Mouse (Mus musculus): ENCODE results near the gene Arid3a. TPM values are rescaled to one million over a fixed set of nuclear protein-coding genes. Genes with fewer than 3 reads are reported as not detected.

Gene Arid3a
- total RNA-seq, 2 experiments from 2014 or later: 8.8 to 14.7 TPM

Other genes with a start within 250 kb of the Arid3a start
Only the 30 nearest of the 35 such genes appear.
- not detected in 2 replicates for gene Hcn2, start 210.4 kb upstream of the Arid3a start, total RNA-seq (2015; ENCODE audit: low replicate concordance)
- gene Hcn2, start 210.4 kb upstream of the Arid3a start, total RNA-seq (2017; ENCODE audit: low replicate concordance): not detected in 2 replicates
- gene Polrmt, start 180.5 kb upstream of the Arid3a start, total RNA-seq (2015; ENCODE audit: low replicate concordance): 3.6 and 4.8 TPM in 2 replicates
- gene Polrmt, start 180.5 kb upstream of the Arid3a start, total RNA-seq (2017; ENCODE audit: low replicate concordance): 1.1 and 5.0 TPM in 2 replicates
- not detected in 2 replicates for gene Fgf22, start 172.0 kb upstream of the Arid3a start, total RNA-seq (2015; ENCODE audit: low replicate concordance)
- 0.26 TPM in 1 of 2 replicates, not detected in the other for gene Fgf22, start 172.0 kb upstream of the Arid3a start, total RNA-seq (2017; ENCODE audit: low replicate concordance)
- 11.3 and 12.1 TPM in 2 replicates for gene Rnf126, start 160.1 kb upstream of the Arid3a start, total RNA-seq (2015; ENCODE audit: low replicate concordance)
- gene Rnf126, start 160.1 kb upstream of the Arid3a start, total RNA-seq (2017; ENCODE audit: low replicate concordance): 2.6 and 10.7 TPM in 2 replicates
- 1.7 and 5.8 TPM in 2 replicates for gene Fstl3, start 149.8 kb upstream of the Arid3a start, total RNA-seq (2015; ENCODE audit: low replicate concordance)
- not detected in 2 replicates for gene Fstl3, start 149.8 kb upstream of the Arid3a start, total RNA-seq (2017; ENCODE audit: low replicate concordance)
- 30.5 and 45.0 TPM in 2 replicates for gene Prss57, start 136.1 kb upstream of the Arid3a start, total RNA-seq (2015; ENCODE audit: low replicate concordance)
- 6.8 and 14.3 TPM in 2 replicates for gene Prss57, start 136.1 kb upstream of the Arid3a start, total RNA-seq (2017; ENCODE audit: low replicate concordance)
- gene Palm, start 133.5 kb upstream of the Arid3a start, total RNA-seq (2015; ENCODE audit: low replicate concordance): 9.4 and 12.5 TPM in 2 replicates
- gene Palm, start 133.5 kb upstream of the Arid3a start, total RNA-seq (2017; ENCODE audit: low replicate concordance): 4.5 and 10.0 TPM in 2 replicates
- not detected in 2 replicates for gene Misp, start 106.1 kb upstream of the Arid3a start, total RNA-seq (2015; ENCODE audit: low replicate concordance)
- gene Misp, start 106.1 kb upstream of the Arid3a start, total RNA-seq (2017; ENCODE audit: low replicate concordance): not detected in 2 replicates
- 45.2 and 66.7 TPM in 2 replicates for gene Ptbp1, start 72.6 kb upstream of the Arid3a start, total RNA-seq (2015; ENCODE audit: low replicate concordance)
- 38.2 and 53.2 TPM in 2 replicates for gene Ptbp1, start 72.6 kb upstream of the Arid3a start, total RNA-seq (2017; ENCODE audit: low replicate concordance)
- gene Prtn3, start 52.6 kb upstream of the Arid3a start, total RNA-seq (2015; ENCODE audit: low replicate concordance): 420 and 449 TPM in 2 replicates
- 114 and 118 TPM in 2 replicates for gene Prtn3, start 52.6 kb upstream of the Arid3a start, total RNA-seq (2017; ENCODE audit: low replicate concordance)
- 2.1 and 3.1 TPM in 2 replicates for gene Plppr3, start 52.4 kb upstream of the Arid3a start, total RNA-seq (2015; ENCODE audit: low replicate concordance)
- gene Plppr3, start 52.4 kb upstream of the Arid3a start, total RNA-seq (2017; ENCODE audit: low replicate concordance): 4.9 and 6.8 TPM in 2 replicates
- 996 and 1,031 TPM in 2 replicates for gene Elane, start 40.8 kb upstream of the Arid3a start, total RNA-seq (2015; ENCODE audit: low replicate concordance)
- gene Elane, start 40.8 kb upstream of the Arid3a start, total RNA-seq (2017; ENCODE audit: low replicate concordance): 253 and 405 TPM in 2 replicates
- gene Cfd, start 36.2 kb upstream of the Arid3a start, total RNA-seq (2015; ENCODE audit: low replicate concordance): not detected in 2 replicates
- gene Cfd, start 36.2 kb upstream of the Arid3a start, total RNA-seq (2017; ENCODE audit: low replicate concordance): not detected in 2 replicates
- 5.9 and 11.3 TPM in 2 replicates for gene Med16, start 18.1 kb upstream of the Arid3a start, total RNA-seq (2015; ENCODE audit: low replicate concordance)
- gene Med16, start 18.1 kb upstream of the Arid3a start, total RNA-seq (2017; ENCODE audit: low replicate concordance): 4.7 and 9.1 TPM in 2 replicates
- not detected in 2 replicates for gene Gm26602, start 16.2 kb upstream of the Arid3a start, total RNA-seq (2015; ENCODE audit: low replicate concordance)
- gene Gm26602, start 16.2 kb upstream of the Arid3a start, total RNA-seq (2017; ENCODE audit: low replicate concordance): not detected in 2 replicates
- not detected in 2 replicates for gene Kiss1r, start 10.1 kb upstream of the Arid3a start, total RNA-seq (2015; ENCODE audit: low replicate concordance)
- gene Kiss1r, start 10.1 kb upstream of the Arid3a start, total RNA-seq (2017; ENCODE audit: low replicate concordance): 0.14 TPM in 1 of 2 replicates, not detected in the other
- 42.8 and 46.1 TPM in 2 replicates for gene R3hdm4, start 5.8 kb upstream of the Arid3a start, total RNA-seq (2015; ENCODE audit: low replicate concordance)
- gene R3hdm4, start 5.8 kb upstream of the Arid3a start, total RNA-seq (2017; ENCODE audit: low replicate concordance): 25.0 and 28.3 TPM in 2 replicates
- 4.0 and 7.5 TPM in 2 replicates for gene Wdr18, start 33.1 kb downstream of the Arid3a start, total RNA-seq (2015; ENCODE audit: low replicate concordance)
- 2.5 and 14.2 TPM in 2 replicates for gene Wdr18, start 33.1 kb downstream of the Arid3a start, total RNA-seq (2017; ENCODE audit: low replicate concordance)
- gene Grin3b, start 43.7 kb downstream of the Arid3a start, total RNA-seq (2015; ENCODE audit: low replicate concordance): not detected in 2 replicates
- gene Grin3b, start 43.7 kb downstream of the Arid3a start, total RNA-seq (2017; ENCODE audit: low replicate concordance): not detected in 2 replicates
- gene Tmem259, start 57.3 kb downstream of the Arid3a start, total RNA-seq (2015; ENCODE audit: low replicate concordance): 13.6 and 29.6 TPM in 2 replicates
- 12.8 and 22.6 TPM in 2 replicates for gene Tmem259, start 57.3 kb downstream of the Arid3a start, total RNA-seq (2017; ENCODE audit: low replicate concordance)
- 33.8 and 46.6 TPM in 2 replicates for gene Cnn2, start 61.5 kb downstream of the Arid3a start, total RNA-seq (2015; ENCODE audit: low replicate concordance)
- gene Cnn2, start 61.5 kb downstream of the Arid3a start, total RNA-seq (2017; ENCODE audit: low replicate concordance): 30.0 and 73.0 TPM in 2 replicates
- gene Abca7, start 69.5 kb downstream of the Arid3a start, total RNA-seq (2015; ENCODE audit: low replicate concordance): 14.4 and 18.2 TPM in 2 replicates
- 19.4 and 27.7 TPM in 2 replicates for gene Abca7, start 69.5 kb downstream of the Arid3a start, total RNA-seq (2017; ENCODE audit: low replicate concordance)
- gene Arhgap45, start 89.6 kb downstream of the Arid3a start, total RNA-seq (2015; ENCODE audit: low replicate concordance): 23.1 and 31.6 TPM in 2 replicates
- 28.6 and 35.8 TPM in 2 replicates for gene Arhgap45, start 89.6 kb downstream of the Arid3a start, total RNA-seq (2017; ENCODE audit: low replicate concordance)
- gene Polr2e, start 112.8 kb downstream of the Arid3a start, total RNA-seq (2015; ENCODE audit: low replicate concordance): 23.6 and 33.4 TPM in 2 replicates
- gene Polr2e, start 112.8 kb downstream of the Arid3a start, total RNA-seq (2017; ENCODE audit: low replicate concordance): 4.5 and 9.9 TPM in 2 replicates
- gene Gpx4, start 120.1 kb downstream of the Arid3a start, total RNA-seq (2015; ENCODE audit: low replicate concordance): 108 and 169 TPM in 2 replicates
- 96.3 and 123 TPM in 2 replicates for gene Gpx4, start 120.1 kb downstream of the Arid3a start, total RNA-seq (2017; ENCODE audit: low replicate concordance)
- 9.2 and 12.5 TPM in 2 replicates for gene Sbno2, start 178.5 kb downstream of the Arid3a start, total RNA-seq (2015; ENCODE audit: low replicate concordance)
- gene Sbno2, start 178.5 kb downstream of the Arid3a start, total RNA-seq (2017; ENCODE audit: low replicate concordance): 17.1 and 20.9 TPM in 2 replicates
- gene Stk11, start 188.8 kb downstream of the Arid3a start, total RNA-seq (2015; ENCODE audit: low replicate concordance): 47.7 and 60.0 TPM in 2 replicates
- 152 and 195 TPM in 2 replicates for gene Stk11, start 188.8 kb downstream of the Arid3a start, total RNA-seq (2017; ENCODE audit: low replicate concordance)
- 43.3 and 48.8 TPM in 2 replicates for gene Atp5d, start 211.6 kb downstream of the Arid3a start, total RNA-seq (2015; ENCODE audit: low replicate concordance)
- gene Atp5d, start 211.6 kb downstream of the Arid3a start, total RNA-seq (2017; ENCODE audit: low replicate concordance): 12.1 and 17.3 TPM in 2 replicates
- gene Cbarp, start 213.8 kb downstream of the Arid3a start, total RNA-seq (2015; ENCODE audit: low replicate concordance): not detected in 2 replicates
- gene Cbarp, start 213.8 kb downstream of the Arid3a start, total RNA-seq (2017; ENCODE audit: low replicate concordance): not detected in 2 replicates
- 5.0 and 7.7 TPM in 2 replicates for gene Midn, start 221.2 kb downstream of the Arid3a start, total RNA-seq (2015; ENCODE audit: low replicate concordance)
- gene Midn, start 221.2 kb downstream of the Arid3a start, total RNA-seq (2017; ENCODE audit: low replicate concordance): 3.9 and 7.4 TPM in 2 replicates

All from erythroblast, adult 5-6 weeks (primary cell).